Mouse (Mus musculus): ENCODE measurements at regions not wholly inside any gene's neighbourhood (a gene's known extent, or its start where the extent isn't known, plus 50 kb on each side); places are given as distances from the start of the nearest gene placed in this dataset.

DNA sequence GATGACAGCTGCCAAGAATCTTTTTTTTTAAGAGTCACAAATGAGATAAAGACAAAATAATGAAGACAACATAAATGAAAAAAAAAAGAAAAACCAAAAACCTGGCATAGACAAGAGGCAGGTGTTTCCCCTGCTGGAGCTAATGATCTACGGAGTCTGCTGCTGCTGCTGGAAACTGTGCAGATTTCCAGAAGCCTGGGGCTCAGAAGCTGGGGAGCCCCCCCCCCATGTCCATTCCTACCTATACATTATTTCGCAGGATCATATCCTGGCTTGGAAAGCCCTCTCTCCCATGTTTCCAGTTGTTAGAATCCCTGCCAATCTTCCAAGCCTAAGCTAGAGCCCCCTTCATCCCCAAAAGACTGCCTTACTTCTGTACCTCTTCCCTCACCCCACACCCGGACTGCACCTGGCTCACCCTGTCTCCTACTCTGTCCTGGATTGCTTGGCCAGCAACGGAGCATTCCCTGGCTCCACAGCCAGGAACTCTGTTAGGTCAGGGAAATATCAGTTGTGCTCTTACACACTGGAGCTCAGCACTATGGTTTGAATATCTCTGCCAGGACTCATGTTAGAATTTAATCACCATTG, 218.6 kb upstream of the Six2 start:
- Histone ChIP-seq H3K4me3 (no peak overlapping the region), H3K36me3 (no peaks in the 10 kb centered on the region), H3K4me1 (no peaks in the 10 kb centered on the region), H3K27ac (replicated peaks) (no peak overlapping the region), H3K9me3 (replicated peaks) (no peaks in the 10 kb centered on the region), H3K27me3 (ENCODE audit: low read depth, poor library complexity, severe bottlenecking) (no peaks in the 10 kb centered on the region)
- no peak for DNase-seq (ENCODE audit: low spot score)
- 89% methylated on average over 4 of the region's 4 CpGs for WGBS

DNA sequence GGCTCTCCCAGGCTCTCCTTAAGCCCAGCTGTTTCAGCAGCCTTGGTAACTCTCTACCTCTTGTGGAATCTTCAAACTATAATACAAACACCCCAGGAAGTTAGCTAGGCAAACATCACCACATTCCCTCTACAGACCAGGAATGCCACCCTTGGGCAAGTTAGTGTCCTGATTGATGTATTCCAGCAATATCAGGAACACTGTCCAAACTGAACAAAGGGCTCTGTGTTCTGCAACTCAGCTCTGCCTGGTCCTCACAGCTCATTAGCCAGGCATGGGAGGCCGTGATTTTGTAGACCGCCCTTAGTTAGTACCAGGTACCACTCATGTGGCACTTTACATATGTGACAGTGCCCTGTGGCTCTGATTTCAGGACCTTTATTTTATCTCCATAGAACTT, 214.5 kb upstream of the Six2 start:
- Histone ChIP-seq H3K27ac (replicated peaks) (no peak overlapping the region), H3K4me1 (no peaks in the 10 kb centered on the region), H3K9me3 (replicated peaks) (no peaks in the 10 kb centered on the region), H3K36me3 (no peaks in the 10 kb centered on the region), H3K27me3 (ENCODE audit: low read depth, poor library complexity, severe bottlenecking) (no peaks in the 10 kb centered on the region), H3K4me3 (no peak overlapping the region)
- 79% methylated on average over 2 of the region's 2 CpGs for WGBS
- DNase-seq (ENCODE audit: low spot score), result no peak

DNA sequence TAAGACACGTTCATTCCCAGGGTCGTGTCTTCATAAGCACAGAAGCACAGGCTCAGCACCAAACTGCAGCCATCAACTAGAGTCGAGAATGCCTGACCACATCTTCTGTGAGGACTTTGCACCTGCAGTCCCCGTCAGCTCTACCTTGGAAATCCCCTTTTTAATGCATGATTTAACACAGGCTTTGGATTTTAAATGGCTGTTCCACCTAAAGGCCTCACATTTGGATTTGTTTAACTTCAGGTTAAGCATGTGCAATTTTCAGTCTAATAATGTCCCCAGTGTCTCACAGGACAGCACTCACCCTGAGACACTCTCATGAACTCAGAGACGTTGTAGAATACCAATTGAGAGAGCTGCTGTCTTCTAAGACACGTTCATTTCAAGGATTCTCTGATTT, 211.0 kb upstream of the Six2 start:
- no peak for DNase-seq (ENCODE audit: low spot score)
- Histone ChIP-seq H3K27ac (replicated peaks) (no peak overlapping the region), H3K4me3 (no peak overlapping the region), H3K9me3 (replicated peaks) (no peaks in the 10 kb centered on the region), H3K4me1 (peaks cover 12% of the 10 kb centered on the region), H3K27me3 (ENCODE audit: low read depth, poor library complexity, severe bottlenecking) (no peaks in the 10 kb centered on the region), H3K36me3 (no peaks in the 10 kb centered on the region)
- WGBS, result 77% methylated on average over 6 of the region's 6 CpGs

DNA sequence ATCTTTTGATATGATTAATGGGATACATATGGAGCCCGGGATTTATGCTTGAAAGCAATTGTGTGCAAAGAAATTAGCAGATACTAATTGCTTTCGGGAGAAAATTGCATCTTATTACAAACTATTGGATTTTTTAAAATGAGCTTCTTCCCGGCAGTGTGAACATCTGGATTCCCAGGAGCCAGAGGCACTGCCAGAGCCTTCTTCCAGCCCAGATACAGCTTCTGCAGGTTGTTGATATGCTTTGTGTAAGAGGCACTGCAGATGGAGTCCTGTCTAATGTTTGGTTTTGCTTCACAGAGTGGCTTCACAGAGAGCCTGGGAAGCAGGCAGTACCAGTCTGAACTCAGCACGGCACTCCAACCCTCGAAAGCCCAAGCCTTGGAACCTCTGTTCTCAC, 207.9 kb upstream of the Six2 start:
- Histone ChIP-seq H3K4me3 (no peak overlapping the region), H3K27ac (replicated peaks) (0 out of 2 replicates have a peak overlapping the region, but pooled peaks have one; percentile 18)
- 75% methylated on average over 5 of the region's 5 CpGs for WGBS

DNA sequence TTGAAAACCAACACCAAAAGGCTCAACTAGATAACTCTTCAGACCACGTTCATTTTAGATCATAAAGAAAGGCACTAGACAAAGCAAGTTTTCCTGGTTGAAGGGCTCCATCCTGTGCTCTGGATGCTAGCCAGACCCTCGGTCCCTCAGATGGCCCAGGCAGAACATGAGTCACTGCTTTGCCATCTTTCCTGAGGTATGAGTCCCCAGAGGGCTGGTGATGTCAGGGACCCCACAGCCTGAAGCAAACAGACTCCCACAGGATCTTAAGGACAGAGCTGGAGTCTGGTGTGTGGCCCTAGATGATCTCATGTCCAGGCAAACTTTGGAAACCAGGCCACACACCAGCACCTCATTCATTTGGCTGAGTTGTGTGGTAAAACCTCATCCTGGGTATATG, 203.2 kb upstream of the Six2 start:
- 89% methylated on average over 2 of the region's 2 CpGs for WGBS
- DNase-seq (ENCODE audit: low spot score), result no peak
- H3K4me3 ChIP-seq, result no peak overlapping the region
- no peaks in the 10 kb centered on the region for H3K36me3 ChIP-seq
- H3K9me3 ChIP-seq (replicated peaks), result no peaks in the 10 kb centered on the region
- peaks cover 5% of the 10 kb centered on the region for H3K4me1 ChIP-seq
- H3K27ac ChIP-seq (replicated peaks), result no peak overlapping the region
- H3K27me3 ChIP-seq (ENCODE audit: low read depth, poor library complexity, severe bottlenecking), result peaks cover 19% of the 10 kb centered on the region

More for the DNA sequence above, 207.9 kb upstream of the Six2 start:
- no peaks in the 10 kb centered on the region for H3K9me3 ChIP-seq (replicated peaks)
- H3K4me1 ChIP-seq, result peaks cover 14% of the 10 kb centered on the region
- no peaks in the 10 kb centered on the region for H3K27me3 ChIP-seq (ENCODE audit: low read depth, poor library complexity, severe bottlenecking)
- no peak for DNase-seq (ENCODE audit: low spot score)
- no peaks in the 10 kb centered on the region for H3K36me3 ChIP-seq

DNA sequence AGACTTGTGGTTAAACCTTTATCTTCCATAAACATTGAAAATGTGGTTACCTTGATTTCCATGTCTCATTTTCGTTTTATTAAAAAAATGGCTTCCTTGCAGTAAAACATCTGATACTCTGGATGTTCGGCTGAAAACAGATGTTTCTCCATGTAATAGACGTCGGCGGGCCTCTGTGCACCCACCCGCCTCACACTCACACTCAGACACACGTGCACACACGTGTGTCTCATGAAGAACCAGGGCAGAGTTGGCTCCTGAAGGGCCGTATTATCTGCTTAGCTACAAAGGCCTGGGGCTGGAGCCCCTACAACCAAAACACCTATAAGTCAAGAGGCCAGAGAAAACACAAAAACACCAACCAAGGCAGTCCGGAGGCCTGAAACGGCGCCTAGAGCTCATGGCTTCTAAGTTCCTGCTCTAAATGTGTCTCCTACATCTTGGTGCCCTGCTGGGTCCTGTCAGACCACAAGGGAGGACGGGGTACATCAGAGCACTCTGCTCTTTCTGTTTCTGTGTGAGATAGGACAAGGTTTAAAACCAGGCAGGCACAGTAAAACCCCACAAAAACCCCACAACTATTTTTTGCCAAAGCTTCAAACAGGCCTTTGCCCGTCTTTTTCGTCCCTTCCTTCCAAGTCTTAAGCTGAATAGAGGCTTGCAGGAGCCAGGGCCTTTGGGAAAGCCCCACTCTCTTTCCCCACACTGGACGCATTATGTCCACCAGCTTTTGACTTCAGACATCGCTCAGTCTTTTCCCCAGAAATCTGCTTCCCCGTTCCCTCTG, 201.9 kb upstream of the Six2 start:
- 0 out of 2 replicates have a peak, but pooled peaks cover 2% of the 10 kb centered on the region for H3K4me1 ChIP-seq
- H3K27ac ChIP-seq (replicated peaks), result no peak overlapping the region
- no peaks in the 10 kb centered on the region for H3K36me3 ChIP-seq
- no peak for DNase-seq (ENCODE audit: low spot score)
- 90% methylated on average over 18 of the region's 18 CpGs for WGBS
- no peaks in the 10 kb centered on the region for H3K9me3 ChIP-seq (replicated peaks)
- peaks cover 31% of the 10 kb centered on the region for H3K27me3 ChIP-seq (ENCODE audit: low read depth, poor library complexity, severe bottlenecking)
- no peak overlapping the region for H3K4me3 ChIP-seq

DNA sequence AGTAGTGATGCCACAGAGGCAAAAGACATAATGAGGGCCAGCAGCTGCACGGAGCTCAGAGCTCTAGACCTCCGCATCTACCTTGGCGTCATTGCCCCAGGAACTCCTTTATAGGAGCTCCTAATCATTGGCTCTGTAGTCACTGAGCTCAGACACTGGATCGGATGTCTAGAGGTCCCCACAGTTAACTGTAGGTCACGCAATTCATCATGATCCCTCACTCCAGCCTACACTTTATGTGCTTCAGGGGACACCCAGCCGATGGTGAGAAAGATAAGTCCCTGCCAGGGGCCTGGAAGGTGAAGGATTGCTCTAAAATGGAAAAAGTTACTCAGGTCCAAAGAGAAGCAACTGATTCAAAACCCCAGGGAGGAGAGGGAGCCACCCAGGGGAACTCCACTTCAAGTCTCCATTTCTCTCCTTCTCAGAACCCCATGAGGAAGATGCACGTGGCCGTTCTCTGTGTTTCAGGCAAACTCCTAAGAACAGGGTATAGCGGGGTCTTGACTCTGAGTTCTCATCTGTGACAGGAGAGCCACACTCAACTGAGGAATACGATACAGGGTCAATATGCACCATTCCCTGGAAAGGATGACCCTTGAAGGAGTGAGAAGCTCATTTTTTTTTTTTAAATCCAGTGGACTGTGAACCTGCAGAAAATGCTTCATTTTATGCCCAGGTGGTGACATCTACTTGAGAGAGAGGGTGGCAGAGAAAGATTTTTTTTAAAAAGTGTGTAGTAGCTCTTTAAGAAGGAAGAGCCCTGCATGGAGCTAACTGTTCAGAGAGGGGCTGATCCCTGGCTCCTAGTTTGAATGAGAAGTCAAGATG, 200.7 kb upstream of the Six2 start:
- Histone ChIP-seq H3K36me3 (no peaks in the 10 kb centered on the region), H3K9me3 (replicated peaks) (no peaks in the 10 kb centered on the region), H3K4me1 (0 out of 2 replicates have a peak, but pooled peaks cover 2% of the 10 kb centered on the region), H3K27ac (replicated peaks) (no peak overlapping the region), H3K4me3 (no peak overlapping the region), H3K27me3 (ENCODE audit: low read depth, poor library complexity, severe bottlenecking) (peaks cover 42% of the 10 kb centered on the region)
- DNase-seq (ENCODE audit: low spot score), result no peak
- 90% methylated on average over 10 of the region's 10 CpGs for WGBS

DNA sequence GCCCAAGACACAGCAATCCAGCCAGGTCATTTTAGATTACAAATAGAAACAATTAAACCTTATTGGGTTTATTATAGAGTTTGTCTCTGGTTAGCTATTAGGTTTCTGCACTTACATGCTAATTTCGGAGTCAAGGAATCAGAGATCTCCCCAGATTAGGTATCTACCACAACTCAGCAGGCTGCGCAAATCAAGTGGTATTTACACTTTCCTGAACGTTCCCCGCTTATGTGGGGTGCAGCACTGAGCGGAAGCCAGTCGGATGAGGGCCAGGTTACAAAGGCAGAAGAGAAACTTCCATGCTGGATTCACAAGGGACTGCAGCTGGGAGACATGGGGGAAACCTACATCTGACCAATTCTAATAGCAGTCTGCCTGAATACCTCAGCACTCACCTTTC, 198.6 kb upstream of the Six2 start:
- Histone ChIP-seq H3K4me3 (no peak overlapping the region), H3K4me1 (0 out of 2 replicates have a peak, but pooled peaks cover 7% of the 10 kb centered on the region), H3K9me3 (replicated peaks) (no peaks in the 10 kb centered on the region), H3K27me3 (ENCODE audit: low read depth, poor library complexity, severe bottlenecking) (peaks cover 62% of the 10 kb centered on the region), H3K36me3 (no peaks in the 10 kb centered on the region), H3K27ac (replicated peaks) (no peak overlapping the region)
- no peak for DNase-seq (ENCODE audit: low spot score)
- WGBS, result 91% methylated on average over 6 of the region's 6 CpGs

DNA sequence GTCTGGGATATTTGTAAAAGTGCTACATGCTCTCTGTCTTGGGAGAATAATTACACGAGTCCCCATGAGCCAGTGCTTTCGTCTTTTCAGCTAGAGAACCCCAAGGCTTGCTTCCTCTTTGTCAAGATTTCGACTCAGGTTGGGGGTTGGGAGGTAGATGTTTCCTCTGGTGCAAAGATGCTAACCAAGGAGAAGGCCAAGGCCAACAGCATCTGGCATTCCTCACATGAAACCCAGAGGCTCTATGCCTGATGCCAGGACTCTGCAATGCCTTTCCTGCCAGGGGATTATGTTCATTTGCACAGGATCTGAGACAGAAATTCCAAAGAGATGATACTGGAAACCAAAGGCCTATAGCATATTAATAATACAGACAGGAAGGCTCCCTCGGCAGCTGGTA, 198.2 kb upstream of the Six2 start:
- Histone ChIP-seq H3K4me3 (no peak overlapping the region), H3K27ac (replicated peaks) (no peak overlapping the region), H3K4me1 (0 out of 2 replicates have a peak, but pooled peaks cover 10% of the 10 kb centered on the region), H3K36me3 (no peaks in the 10 kb centered on the region), H3K9me3 (replicated peaks) (no peaks in the 10 kb centered on the region), H3K27me3 (ENCODE audit: low read depth, poor library complexity, severe bottlenecking) (peaks cover 62% of the 10 kb centered on the region)
- 86% methylated on average over 4 of the region's 4 CpGs for WGBS
- DNase-seq (ENCODE audit: low spot score), result no peak

DNA sequence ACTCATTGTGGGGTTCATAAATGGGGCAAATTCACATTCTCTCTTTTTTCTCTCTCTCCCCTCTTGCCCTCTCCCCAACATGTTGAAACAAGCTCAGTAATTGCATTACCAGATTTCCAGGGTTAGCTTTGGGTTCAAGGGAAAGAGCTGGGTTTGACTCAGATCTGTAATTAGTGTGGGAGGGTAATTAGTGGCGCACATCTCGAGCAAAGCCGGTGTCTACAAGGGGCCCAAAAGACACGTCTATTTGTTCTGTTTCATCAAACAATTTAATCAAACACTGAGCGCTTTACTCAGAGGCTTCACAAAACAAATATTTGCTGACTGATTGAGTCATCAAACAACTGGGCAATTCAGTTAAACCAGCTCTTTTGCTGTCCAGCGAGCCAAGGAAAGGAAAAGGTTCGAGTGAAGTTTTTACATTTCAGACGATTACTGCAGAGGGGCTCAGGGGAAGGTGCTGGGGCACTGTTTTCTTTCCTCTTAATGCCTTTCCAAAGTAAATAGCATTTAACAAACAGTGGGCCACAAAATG, 193.6 kb upstream of the Six2 start:
- H3K27ac ChIP-seq (replicated peaks), result no peak overlapping the region

DNA sequence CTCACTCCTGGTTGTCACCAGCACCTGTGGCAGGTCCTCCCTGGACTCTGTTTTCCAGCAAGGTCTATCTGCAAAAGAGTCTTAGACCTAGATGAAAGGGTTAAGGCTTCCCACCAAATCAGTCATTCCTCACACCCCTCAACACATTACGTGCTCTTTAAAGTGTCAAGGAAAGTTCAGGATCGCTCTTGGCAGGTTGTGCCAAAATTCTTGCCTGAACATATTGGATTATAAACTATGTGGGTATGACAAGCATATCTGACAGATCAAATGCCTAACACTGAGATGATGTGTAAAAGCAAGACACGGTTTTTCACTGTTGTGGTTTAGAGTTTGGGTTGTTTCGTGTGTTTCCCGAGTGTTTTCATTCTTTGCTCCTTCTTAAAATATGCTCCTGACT, 193.0 kb upstream of the Six2 start:
- no peaks in the 10 kb centered on the region for H3K9me3 ChIP-seq (replicated peaks)
- no peaks in the 10 kb centered on the region for H3K36me3 ChIP-seq
- no peak for DNase-seq (ENCODE audit: low spot score)
- H3K4me3 ChIP-seq, result no peak overlapping the region
- H3K4me1 ChIP-seq, result peaks cover 15% of the 10 kb centered on the region; the same call in 1 of the 2 replicates
- WGBS, result 84% methylated on average over 5 of the region's 5 CpGs
- peaks cover 88% of the 10 kb centered on the region for H3K27me3 ChIP-seq (ENCODE audit: low read depth, poor library complexity, severe bottlenecking)
- no peak overlapping the region for H3K27ac ChIP-seq (replicated peaks)

More for the DNA sequence above, 193.6 kb upstream of the Six2 start:
- peaks cover 88% of the 10 kb centered on the region for H3K27me3 ChIP-seq (ENCODE audit: low read depth, poor library complexity, severe bottlenecking)
- no peaks in the 10 kb centered on the region for H3K9me3 ChIP-seq (replicated peaks)
- peaks cover 14% of the 10 kb centered on the region; the same call in 1 of the 2 replicates for H3K4me1 ChIP-seq
- WGBS, result 56% methylated on average over 8 of the region's 8 CpGs
- no peak for DNase-seq (ENCODE audit: low spot score)
- no peak overlapping the region for H3K4me3 ChIP-seq
- H3K36me3 ChIP-seq, result no peaks in the 10 kb centered on the region

DNA sequence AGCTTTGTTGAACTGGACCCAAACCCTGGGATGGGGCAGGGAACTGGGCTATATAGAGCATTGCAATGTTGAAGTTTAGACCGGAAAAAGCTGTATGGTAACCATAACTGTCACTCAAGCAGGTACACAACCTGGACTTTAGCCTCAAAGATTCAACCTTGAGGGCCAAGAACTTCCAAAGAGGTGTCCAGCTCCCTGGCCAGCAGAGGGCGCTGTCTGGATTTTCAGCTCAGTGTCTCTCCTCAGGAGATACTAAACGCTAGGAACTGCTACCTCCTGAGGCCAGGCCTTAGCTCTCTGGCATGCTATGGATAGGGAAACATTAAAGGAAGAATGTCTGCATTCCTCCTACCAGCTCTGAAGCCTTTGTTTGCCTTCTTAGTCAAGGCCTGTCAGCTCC, 189.4 kb upstream of the Six2 start:
- Histone ChIP-seq H3K27me3 (ENCODE audit: low read depth, poor library complexity, severe bottlenecking) (peaks cover 84% of the 10 kb centered on the region), H3K4me1 (peaks cover 35% of the 10 kb centered on the region)

More for the DNA sequence above, 189.4 kb upstream of the Six2 start:
- H3K36me3 ChIP-seq, result no peaks in the 10 kb centered on the region
- WGBS, result 36% methylated on average over 3 of the region's 3 CpGs
- H3K27ac ChIP-seq (replicated peaks), result no peak overlapping the region
- peak; percentile 27 for DNase-seq (ENCODE audit: low spot score)
- H3K9me3 ChIP-seq (replicated peaks), result no peaks in the 10 kb centered on the region
- no peak overlapping the region for H3K4me3 ChIP-seq

Measured in midbrain, embryonic 10.5 days (tissue).